Mouse (Mus musculus) frontal cortex, postnatal 14 days (tissue): Measurements from ENCODE around the gene Pde6d.

Source experiments
- DNase-seq, 2 experiments: peaks; one replicate each; pipeline ENCODE4 v3.0.0; 2022; ENCODE audit warnings: low spot score in 2 of 2

Pde6d gene

GRCm38 (mm10) chr1:86503906-86504696, 78.3 kb downstream of the Pde6d start:
- DNase-seq: peak; percentile 90 to 91

GRCm38 (mm10) chr1:86503165-86503747, 79.2 kb downstream of the Pde6d start:
- DNase-seq: peak in 1 of 2 experiments; percentile 7

- DNase-seq: no peak
Observed at GRCm38 (mm10) chr1:86502221-86503048, 80.0 kb downstream of the Pde6d start.

GRCm38 (mm10) chr1:86501559-86501958, 80.9 kb downstream of the Pde6d start:
- DNase-seq: peak; percentile 87 to 96

GRCm38 (mm10) chr1:86501114-86501532, 81.3 kb downstream of the Pde6d start:
- peak; percentile 55 to 73 for DNase-seq

GRCm38 (mm10) chr1:86500681-86501080, 81.7 kb downstream of the Pde6d start:
- DNase-seq: no peak

- peak in 1 of 2 experiments; percentile 52 for DNase-seq
Observed at GRCm38 (mm10) chr1:86499903-86500302, 82.5 kb downstream of the Pde6d start.

GRCm38 (mm10) chr1:86498611-86499010, 83.8 kb downstream of the Pde6d start:
- DNase-seq: no peak

- no peak for DNase-seq
Observed at GRCm38 (mm10) chr1:86497986-86498385, 84.4 kb downstream of the Pde6d start.

GRCm38 (mm10) chr1:86497361-86497760, 85.1 kb downstream of the Pde6d start:
- DNase-seq: no peak

GRCm38 (mm10) chr1:86496340-86496739, 86.1 kb downstream of the Pde6d start:
- DNase-seq: no peak

- no peak for DNase-seq
Observed at GRCm38 (mm10) chr1:86493783-86494182, 88.6 kb downstream of the Pde6d start.
